Mouse (Mus musculus) adrenal gland, adult 2 months (tissue): ENCODE results near the gene Gm5134. TPM values are rescaled to one million over a fixed set of nuclear protein-coding genes. Genes with fewer than 3 reads are reported as not detected.

Source experiments
- DNase-seq: peaks from one replicate; pipeline ENCODE4 v3.0.0; 2021
- long read RNA-seq: library from polyadenylated mRNA; stranded (forward); transcript quantifications from one replicate; pipeline ENCODE4 v2.0.0, GENCODE M21; 2021
- polyA plus RNA-seq: library from polyadenylated mRNA; depleted of rRNA; stranded (reverse); fragments of >200 nt; gene quantifications from 2 replicates; pipeline ENCODE4 v1.2.3, GENCODE M21; 2012; rRNA removed
- total RNA-seq, 2 experiments: library from RNA; stranded (reverse); gene quantifications; 2 replicates each; pipeline ENCODE4 v1.2.3; 2021

The Gm5134 gene
- total RNA-seq (not detected), polyA plus RNA-seq (0.03 and 0.11 TPM in 2 replicates)
- long read RNA-seq, result 0 reads

GRCm38 (mm10) chr10:75954381-75954811 is at the start of gene Gm5134:
Gm5134 (plus strand) TSS chr10:75954514.
- no peak for DNase-seq

- DNase-seq, result no peak
These were observed 47.4 kb upstream of the Gm5134 start for GRCm38 (mm10) chr10:75906882-75907281.

GRCm38 (mm10) chr10:75910698-75911097 is 43.6 kb upstream of the Gm5134 start:
- DNase-seq, result no peak

GRCm38 (mm10) chr10:75913013-75913589 is 41.2 kb upstream of the Gm5134 start:
- no peak for DNase-seq

GRCm38 (mm10) chr10:75915557-75915956 is 38.8 kb upstream of the Gm5134 start:
- no peak for DNase-seq

GRCm38 (mm10) chr10:75916840-75917239 is 37.5 kb upstream of the Gm5134 start:
- no peak for DNase-seq

GRCm38 (mm10) chr10:75919026-75919425 is 35.3 kb upstream of the Gm5134 start:
- no peak for DNase-seq

GRCm38 (mm10) chr10:75921026-75921725 is 33.1 kb upstream of the Gm5134 start, which contains the start of gene Smarcb1:
Smarcb1 (minus strand) TSS chr10:75921617.
- peak; percentile 96 for DNase-seq

GRCm38 (mm10) chr10:75921726-75922560 is 32.4 kb upstream of the Gm5134 start:
- DNase-seq, result no peak

GRCm38 (mm10) chr10:75924324-75924723 is 30.0 kb upstream of the Gm5134 start:
- DNase-seq, result no peak

GRCm38 (mm10) chr10:75926396-75926795 is 27.9 kb upstream of the Gm5134 start:
- no peak for DNase-seq

GRCm38 (mm10) chr10:75930304-75930703 is 24.0 kb upstream of the Gm5134 start:
- peak; percentile 70 for DNase-seq

- DNase-seq, result no peak
These were observed 23.0 kb upstream of the Gm5134 start for GRCm38 (mm10) chr10:75931311-75931710.

GRCm38 (mm10) chr10:75932081-75932678 is 22.1 kb upstream of the Gm5134 start:
- peak; percentile 77 for DNase-seq

GRCm38 (mm10) chr10:75932891-75933290 is 21.4 kb upstream of the Gm5134 start, which contains the start of gene Chchd10:
Chchd10 (plus strand) TSS chr10:75933130.
- no peak for DNase-seq

GRCm38 (mm10) chr10:75934991-75935390 is 19.3 kb upstream of the Gm5134 start:
- DNase-seq, result no peak

GRCm38 (mm10) chr10:75935680-75936541 is 18.4 kb upstream of the Gm5134 start, which contains the start of gene Mmp11:
Mmp11 (minus strand) TSS chr10:75936496.
- peak; percentile 91 for DNase-seq

- DNase-seq, result peak; percentile 71
These were observed 17.2 kb upstream of the Gm5134 start for GRCm38 (mm10) chr10:75936909-75937667.

GRCm38 (mm10) chr10:75937851-75938643 is 16.3 kb upstream of the Gm5134 start:
- DNase-seq, result peak; percentile 81
